ENCODE assay signal across 21 mouse cellular contexts in the genomic region with DNA sequence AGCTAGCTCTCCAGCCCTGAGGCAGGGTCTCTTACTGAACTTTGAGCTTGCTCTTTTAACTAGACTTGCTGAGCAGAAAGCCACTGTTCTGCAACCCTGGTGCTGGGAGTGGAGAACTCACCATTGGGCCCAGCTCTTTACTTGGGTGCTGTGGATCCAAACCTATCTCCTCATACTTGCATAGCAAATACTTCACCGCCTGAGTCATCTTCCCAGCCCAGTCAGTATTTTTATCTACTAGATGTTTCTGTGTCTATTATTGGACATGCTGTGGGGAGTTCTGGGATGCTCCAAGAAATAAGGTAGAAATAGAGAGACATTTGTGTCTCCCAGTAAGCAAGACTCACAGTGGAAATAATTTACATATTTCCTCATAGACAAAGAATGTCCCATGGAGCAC. TPM values are rescaled to one million over a fixed set of nuclear protein-coding genes. Genes with fewer than 3 reads are reported as not detected.
"Had no signal": no experiment of that assay in that cellular context is flagged by ENCODE, and none has a peak within 500 bp of the region (broad histone marks: within the 10 kb centered on the region; RNA-seq: fewer than 3 reads in every experiment).

No protein-coding gene starts in this region.

- H3K9me3 ChIP-seq: limb, embryonic 15.5 days; midbrain, embryonic 12.5 days; neural tube, embryonic 13.5 days had no signal

- H3K4me3 ChIP-seq: limb, embryonic 15.5 days; midbrain, embryonic 12.5 days; neural tube, embryonic 13.5 days had no signal

- H3K4me1 ChIP-seq: midbrain, embryonic 12.5 days; neural tube, embryonic 13.5 days had no signal

- H3K27ac ChIP-seq: limb, embryonic 15.5 days; macrophage; midbrain, embryonic 12.5 days; neural tube, embryonic 13.5 days had no signal

- ATAC-seq: midbrain, embryonic 16.5 days had no signal

- DNase-seq: lung, postnatal 10 days; retina, postnatal 1 day; thymus, postnatal 36 days had no signal

- H3K9ac ChIP-seq: limb, embryonic 15.5 days; lung, embryonic 14.5 days; midbrain, embryonic 12.5 days; neural tube, embryonic 13.5 days had no signal

- H3K4me2 ChIP-seq: limb, embryonic 15.5 days; lung, embryonic 14.5 days; midbrain, embryonic 12.5 days; neural tube, embryonic 13.5 days had no signal

- H3K27me3 ChIP-seq: limb, embryonic 15.5 days; midbrain, embryonic 12.5 days; neural tube, embryonic 13.5 days had no signal

- H3K36me3 ChIP-seq: limb, embryonic 15.5 days; midbrain, embryonic 12.5 days; neural tube, embryonic 13.5 days had no signal

RNA-seq across cellular contexts. Expression of a gene that starts 33.0 kb away (rescaled TPM):
- total RNA-seq: layer of hippocampus, adult 8-10 months; layer of hippocampus, postnatal 14 days; left cerebral cortex, adult 18-20 months; left cerebral cortex, postnatal 10 days; megakaryocyte-erythroid progenitor cell, adult 5-6 weeks had no signal
- polyA plus RNA-seq: inflammation-experienced regulatory T-cells, adult 6 months; intestine, postnatal 0 days; large intestine, adult 2 months; limb, embryonic 11.5 days; limb, embryonic 15.5 days; lung, embryonic 14.5 days; macrophage; midbrain, embryonic 12.5 days; midbrain, embryonic 16.5 days; neural tube, embryonic 13.5 days; small intestine, adult 2 months; stomach, embryonic 16.5 days; thymus, postnatal 0 days had no signal

RNA-seq across cellular contexts. Expression of a gene that starts 35.8 kb away (rescaled TPM):
- total RNA-seq: layer of hippocampus, adult 8-10 months; layer of hippocampus, postnatal 14 days; left cerebral cortex, adult 18-20 months; left cerebral cortex, postnatal 10 days; megakaryocyte-erythroid progenitor cell, adult 5-6 weeks had no signal
- polyA plus RNA-seq: limb, embryonic 11.5 days; limb, embryonic 15.5 days; lung, embryonic 14.5 days; macrophage had no signal
